Mouse (Mus musculus): ENCODE measurements around the gene Rdh13.

- TF ChIP-seq POLR2A (IDR thresholded peaks at IDR 0.05; ENCODE audit: borderline replicate concordance, extremely low read depth, low read depth, low read length) (no peak), CTCF (IDR thresholded peaks at IDR 0.05; ENCODE audit: insufficient read depth, low read length) (no peak)
Measured at GRCm38 (mm10) chr7:4478796-4479291, 33.4 kb upstream of the Rdh13 start.

Data from lung, adult 2 months (tissue).